Mouse (Mus musculus) heart, adult 8-10 months (tissue): ENCODE measurements around the gene Igf1. TPM values are rescaled to one million over a fixed set of nuclear protein-coding genes. Genes with fewer than 3 reads are reported as not detected.
A peak's percentile ranks its signal among the peaks of the same experiment; 100 is the strongest.

Experiments used
- DNase-seq: peaks from one replicate; pipeline ENCODE4 v3.0.0; 2022; ENCODE audit warnings: low spot score
- total RNA-seq, 4 experiments: library from RNA; stranded (reverse); gene quantifications; 2 replicates each; pipeline ENCODE4 v1.2.4; 2022

Igf1 gene
- total RNA-seq, 4 experiments from 2014 or later, result 7.6 to 9.7 (median 8.2) TPM

DNA sequence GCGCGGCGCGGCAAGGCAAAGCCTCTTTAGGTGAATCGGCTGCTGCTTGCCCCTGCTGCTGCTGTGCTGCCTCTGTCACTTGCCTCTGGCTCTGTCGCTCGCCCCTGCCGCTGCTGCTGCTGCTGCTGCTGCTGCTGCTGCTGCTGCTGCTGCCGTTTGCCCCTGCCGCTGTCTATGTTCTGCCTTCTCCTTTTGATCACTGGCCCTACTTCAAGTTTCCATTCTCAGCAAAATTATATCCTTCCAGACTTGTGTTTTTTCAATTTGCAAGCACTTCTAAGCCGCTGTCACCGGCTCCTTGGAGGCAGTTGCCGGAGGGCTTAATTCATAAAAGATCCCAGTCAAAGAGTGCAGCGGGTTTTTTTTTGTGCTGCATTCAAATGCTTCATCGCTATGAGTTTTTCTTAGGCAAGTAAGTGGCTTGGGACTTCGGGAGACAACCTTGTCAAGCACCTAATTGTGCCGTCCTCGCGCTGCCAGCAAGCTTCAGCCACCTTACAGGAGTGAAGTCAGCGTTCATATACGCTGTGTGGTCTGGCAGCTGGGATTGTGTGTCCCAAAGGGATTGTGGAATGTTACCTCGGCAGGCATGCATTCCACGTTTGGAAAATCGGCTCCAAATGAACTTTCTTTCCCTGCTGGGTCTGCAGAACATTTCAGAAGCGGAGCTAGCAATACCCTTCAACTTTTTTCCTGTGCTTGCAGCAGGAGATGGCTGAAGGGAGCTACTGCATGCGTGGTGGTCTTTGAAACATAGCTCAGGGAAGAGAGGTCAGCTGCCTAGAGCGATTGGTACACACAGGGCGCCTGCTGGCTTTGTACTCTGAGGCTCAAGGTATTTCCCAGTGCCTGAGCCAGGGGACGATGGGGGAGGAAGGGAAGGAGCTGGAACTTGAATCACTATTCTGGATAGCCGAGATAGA is 2.4 kb downstream of the Igf1 start:
- DNase-seq, result no peak

DNA sequence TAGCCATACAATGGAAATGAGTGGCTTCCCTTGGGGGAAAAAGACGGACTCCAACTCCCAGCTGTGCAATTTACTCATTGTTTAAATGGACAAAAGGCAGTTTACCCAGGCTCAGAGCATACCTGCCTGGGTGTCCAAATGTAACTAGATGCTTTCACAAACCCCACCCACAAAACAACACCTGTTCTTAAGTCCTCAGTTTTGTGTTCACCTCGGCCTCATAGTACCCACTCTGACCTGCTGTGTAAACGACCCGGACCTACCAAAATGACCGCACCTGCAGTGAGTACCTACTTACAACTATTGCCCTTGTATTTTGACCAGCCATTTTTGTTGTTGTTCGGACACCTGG is 3.0 kb downstream of the Igf1 start:
- DNase-seq, result no peak

DNA sequence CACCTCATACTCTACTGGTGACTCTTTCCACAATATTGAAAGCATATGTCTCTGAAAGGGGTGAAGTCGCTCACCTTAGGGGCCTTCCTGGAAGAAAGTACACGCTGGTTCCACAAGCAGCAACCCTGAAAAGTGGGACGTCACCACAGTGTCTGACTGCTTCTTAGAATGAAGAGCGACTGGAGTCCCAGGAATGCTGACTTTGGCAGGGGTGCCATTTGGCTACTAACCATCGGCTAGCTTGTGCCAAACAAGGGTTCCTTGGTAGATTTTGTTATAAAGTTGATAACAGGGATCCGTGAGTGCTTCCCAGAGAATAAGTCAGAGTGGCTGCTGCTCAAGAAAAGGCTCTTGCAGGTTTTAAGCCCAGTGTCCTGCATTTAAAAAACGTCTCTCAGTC is 4.8 kb downstream of the Igf1 start:
- peak; percentile 54 for DNase-seq

DNA sequence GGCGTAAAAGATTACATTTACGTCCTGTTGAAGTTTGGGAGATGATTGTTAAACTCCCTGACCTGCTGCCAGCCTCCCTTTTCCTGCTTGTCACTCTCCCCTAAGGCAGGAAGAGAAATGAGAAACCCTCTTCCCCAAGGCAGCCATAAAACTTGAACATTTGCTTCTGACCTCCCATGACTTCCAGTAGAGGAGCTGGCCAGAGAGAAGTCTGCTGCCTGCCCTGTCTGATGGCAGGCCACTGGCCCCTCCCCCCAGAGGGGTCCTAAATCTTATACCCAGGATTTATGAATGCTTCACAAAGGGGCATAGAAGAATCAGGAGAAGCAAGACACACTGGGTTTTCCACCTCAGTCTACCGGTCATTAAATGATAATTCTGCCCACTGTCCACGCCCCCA is 5.3 kb downstream of the Igf1 start:
- no peak for DNase-seq

DNA sequence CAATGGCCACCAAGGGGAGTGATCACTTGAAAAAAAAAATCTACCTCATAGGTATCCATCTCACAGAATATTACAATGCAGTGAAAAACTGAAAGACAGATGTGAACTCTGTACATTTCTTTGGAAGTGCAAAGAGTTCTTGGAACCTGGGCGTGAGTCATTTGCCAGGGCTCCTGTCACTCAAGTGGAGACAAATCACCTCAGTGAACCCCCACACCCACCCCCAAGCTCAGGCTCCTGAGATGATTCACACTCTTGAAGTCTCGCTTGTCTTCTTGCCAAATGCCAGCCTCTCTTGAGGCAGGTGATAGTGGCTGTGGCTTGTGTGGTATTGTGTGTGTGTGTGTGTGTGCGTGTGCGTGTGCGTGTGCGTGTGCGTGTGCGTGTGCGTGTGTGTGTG is 7.6 kb downstream of the Igf1 start:
- DNase-seq, result no peak

DNA sequence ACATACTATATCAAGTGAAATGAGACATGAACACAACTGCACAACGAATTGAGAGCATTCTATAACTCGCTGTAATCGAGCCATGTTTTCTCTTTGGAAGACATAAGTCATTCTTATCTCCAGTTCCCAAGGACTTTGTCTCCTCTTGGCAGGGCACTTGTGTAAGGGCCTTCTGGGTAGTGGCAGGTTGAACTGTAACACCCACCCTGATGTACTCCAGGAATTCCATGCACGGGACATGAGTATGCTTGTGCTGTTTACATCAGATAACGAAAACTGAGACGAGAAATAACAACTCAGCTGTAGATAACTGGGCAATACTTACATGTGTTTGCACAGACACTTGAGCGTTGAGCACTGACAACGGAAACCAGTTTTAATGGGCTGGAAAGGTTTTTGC is 8.4 kb downstream of the Igf1 start:
- no peak for DNase-seq

DNA sequence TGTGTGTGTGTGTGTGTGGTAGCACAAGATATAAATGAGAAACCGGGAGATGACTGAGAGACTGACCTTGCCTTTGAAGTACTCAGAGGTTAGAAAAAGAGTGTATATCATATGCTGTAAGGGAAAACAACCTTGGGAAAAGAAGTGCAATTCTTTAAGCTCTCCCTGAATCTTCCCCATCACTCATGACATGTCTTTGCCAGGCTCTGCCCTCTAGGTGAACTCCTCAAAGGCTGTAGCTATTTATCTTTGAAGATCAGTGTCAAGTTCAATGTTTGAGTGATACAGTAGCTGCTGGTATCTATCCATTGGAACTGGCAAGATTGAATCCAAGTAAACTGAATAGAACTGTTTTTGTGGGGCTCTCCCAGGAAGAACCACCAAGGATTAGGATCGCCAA is 9.2 kb downstream of the Igf1 start:
- no peak for DNase-seq

DNA sequence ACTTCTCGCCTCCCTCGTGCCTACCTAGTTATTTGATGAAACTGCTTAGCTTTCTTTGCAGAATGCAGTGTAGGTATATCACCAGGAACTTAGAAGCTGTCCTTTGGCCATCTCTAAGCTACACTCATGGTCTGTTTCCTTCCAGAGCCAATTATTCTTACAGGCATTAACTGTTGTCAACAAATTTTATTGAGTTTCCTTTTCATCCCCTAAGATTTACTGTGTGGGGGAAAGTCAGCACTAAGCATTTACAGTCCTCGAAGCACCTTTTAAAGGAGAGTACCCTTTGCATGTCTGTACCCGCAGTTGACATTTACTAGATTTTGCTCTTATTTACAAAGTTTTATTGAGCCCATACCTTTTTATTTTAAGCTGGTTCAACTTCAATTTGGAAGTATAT is 9.6 kb downstream of the Igf1 start:
- no peak for DNase-seq

DNA sequence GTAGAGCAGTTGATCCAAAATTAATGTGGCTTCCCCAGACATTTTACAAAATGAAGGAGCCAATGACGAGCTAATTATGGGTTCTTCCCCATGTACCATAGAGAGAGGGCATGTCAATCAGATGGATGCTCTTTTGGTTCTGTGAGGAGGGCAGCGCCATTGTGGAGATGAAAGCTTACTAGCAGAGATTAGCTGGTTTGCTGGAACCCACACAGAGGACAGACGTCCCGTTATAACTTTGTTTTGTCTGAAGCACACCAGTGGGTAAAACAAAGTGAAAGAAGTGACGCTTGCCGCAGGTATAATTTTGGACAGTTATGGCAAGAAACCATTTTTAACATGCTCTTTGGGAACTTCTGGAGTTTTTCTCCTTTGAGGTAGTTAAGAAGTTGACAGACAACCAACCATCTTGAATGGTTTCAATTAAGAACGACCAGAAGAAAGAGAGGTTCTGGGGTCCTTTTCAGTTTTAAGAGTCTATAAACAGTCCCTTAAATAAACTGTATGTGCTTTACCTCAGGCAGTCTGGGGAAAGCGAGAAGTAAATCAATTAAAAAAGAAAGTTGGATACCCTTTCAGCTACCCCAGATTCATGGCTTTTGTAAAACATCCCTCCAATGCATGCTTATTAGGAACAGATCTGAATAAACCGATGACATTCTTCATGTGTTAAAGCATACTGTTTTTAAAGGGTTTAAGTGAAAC is 10.4 kb downstream of the Igf1 start:
- no peak for DNase-seq

DNA sequence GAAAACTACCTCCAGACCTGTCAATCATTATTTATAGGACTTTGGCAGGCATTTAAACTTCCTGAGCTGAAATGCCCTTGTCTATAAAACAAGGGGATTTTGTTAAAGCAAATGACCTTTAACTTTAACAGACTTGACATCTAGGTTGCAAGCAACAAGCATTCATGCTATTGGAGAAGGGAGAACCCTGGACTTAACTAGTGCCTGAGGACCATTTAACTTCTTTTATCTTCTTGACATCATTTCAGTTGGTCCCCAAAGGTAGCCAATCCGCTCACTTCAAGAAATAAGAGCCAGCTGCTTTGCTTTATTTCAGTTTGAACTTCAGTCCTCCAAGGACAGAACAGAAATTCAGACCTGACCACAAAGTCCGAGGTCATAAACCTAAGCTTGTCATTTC is 11.1 kb downstream of the Igf1 start:
- no peak for DNase-seq

DNA sequence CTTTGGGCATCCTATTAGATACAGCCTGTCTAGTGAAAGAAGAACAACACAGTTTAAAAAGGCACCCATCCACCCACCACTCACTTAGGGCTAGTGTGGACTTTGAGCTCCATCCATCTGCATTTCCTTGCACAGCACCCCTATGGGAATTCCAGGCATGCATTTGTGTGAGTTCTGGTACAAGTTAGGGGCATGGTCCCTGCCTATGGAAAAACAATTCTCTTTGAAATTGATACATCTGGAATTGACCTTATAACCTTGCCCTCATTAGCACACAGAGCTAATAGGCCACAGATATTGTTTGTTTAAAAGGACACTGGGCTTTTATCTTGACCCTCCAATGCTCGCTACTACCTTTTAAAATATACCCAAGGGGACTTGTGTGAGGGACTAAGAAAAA is 11.6 kb downstream of the Igf1 start:
- DNase-seq, result no peak

DNA sequence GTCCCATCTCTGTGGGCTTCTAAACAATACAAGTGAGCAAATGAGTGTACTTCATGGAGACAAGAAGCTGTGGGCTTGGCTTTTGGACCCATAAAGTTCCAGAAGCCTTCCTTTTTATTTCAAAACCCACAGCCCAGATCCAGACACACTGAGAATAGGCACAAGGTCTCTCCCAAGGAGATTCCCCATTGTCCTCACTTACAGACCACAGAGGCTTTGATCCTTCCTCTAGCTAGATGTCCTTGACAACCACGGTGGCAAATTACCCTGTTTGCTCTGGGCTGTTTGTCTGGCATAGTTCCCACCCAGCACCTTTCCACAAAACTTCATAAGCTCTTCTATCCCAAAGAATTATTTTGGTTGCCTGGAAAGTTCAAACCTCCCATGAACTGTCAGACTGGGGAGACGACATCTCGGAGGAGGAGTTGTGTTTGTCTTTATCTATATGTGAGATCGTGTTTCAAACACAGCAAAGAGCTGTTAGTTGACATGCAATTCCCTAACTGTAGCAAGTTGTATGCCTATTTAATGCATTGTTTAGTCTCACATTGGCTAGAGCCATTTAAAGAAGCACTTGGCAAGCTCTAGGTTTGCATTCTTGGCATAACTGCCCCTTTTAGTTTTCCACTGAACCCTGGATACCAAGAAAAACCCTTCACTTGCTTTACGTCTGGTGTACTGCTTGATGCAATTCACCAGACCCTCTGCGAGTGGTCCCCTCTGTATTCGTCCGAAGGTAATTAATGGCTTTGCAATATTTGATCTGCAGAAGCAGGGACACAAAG is 14.0 kb downstream of the Igf1 start:
- DNase-seq, result no peak

DNA sequence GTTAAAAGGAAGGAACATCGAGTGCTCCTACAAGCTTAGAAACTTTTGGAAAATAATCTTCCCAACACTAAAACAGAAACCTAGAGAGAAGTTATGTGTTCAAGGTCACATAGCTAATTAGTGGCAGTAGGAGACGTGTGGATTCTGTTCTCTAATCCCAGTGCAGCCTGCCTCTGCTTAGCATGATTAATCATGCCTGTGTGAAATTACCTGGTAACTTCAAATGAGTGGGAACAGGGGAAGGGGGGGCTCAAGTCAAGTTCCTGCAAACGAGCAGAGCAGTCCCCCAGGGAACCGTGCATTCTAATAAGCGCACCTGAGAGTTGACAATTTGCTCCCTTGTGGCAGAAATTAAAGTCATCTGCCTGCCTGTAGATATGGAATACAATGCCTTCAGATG is 14.8 kb downstream of the Igf1 start:
- no peak for DNase-seq

DNA sequence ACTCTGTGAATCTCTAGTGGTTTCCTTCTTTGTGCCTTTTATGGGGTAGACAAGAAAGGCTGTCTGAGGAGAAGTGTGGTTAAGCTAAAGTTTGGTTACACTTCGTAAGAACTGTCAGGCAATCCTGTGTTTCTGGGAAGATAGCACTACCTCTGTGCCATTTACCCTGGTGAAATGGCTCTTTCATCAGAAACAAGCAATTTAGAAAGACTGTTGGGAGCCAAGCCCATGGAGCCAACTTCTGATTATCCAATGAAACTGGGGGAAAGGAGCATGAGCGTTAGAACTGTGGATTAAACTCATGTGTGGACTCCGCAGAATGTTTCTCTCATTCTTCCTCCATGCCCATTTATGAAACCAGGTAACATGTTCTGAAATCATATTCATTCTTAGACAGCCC is 15.5 kb downstream of the Igf1 start:
- no peak for DNase-seq

DNA sequence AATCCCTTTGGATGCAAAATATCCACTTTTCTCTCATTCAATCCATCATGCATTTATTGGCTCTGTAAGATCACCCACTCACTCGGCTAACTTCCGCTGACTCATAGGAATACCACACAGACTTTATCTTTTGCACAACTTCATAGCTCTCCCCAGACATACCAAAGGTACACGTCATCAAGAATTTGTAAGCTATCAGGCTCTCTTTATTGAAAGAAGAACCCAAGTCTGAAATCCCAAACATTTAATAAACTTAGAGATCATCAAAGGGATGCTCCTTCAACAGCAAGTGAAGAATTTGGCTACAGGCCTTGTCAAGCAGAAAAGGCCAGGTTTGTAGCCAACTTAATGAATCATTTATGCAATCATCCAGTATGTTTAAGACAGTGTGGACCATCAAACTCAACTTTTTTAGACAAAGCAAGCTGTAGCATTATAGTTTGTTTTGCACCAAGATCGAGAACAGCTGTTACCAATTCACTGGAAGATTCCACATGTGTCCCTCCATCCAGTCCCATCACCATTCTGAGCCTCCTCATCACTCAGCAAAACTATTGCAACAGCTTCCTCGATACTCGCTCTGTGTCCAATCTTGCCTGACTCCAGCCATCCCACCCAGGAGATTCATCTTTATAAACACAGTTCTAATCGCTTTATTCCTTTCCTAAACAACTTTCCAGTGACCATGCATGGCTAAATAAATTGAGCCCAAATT is 22.2 kb downstream of the Igf1 start:
- DNase-seq, result no peak

DNA sequence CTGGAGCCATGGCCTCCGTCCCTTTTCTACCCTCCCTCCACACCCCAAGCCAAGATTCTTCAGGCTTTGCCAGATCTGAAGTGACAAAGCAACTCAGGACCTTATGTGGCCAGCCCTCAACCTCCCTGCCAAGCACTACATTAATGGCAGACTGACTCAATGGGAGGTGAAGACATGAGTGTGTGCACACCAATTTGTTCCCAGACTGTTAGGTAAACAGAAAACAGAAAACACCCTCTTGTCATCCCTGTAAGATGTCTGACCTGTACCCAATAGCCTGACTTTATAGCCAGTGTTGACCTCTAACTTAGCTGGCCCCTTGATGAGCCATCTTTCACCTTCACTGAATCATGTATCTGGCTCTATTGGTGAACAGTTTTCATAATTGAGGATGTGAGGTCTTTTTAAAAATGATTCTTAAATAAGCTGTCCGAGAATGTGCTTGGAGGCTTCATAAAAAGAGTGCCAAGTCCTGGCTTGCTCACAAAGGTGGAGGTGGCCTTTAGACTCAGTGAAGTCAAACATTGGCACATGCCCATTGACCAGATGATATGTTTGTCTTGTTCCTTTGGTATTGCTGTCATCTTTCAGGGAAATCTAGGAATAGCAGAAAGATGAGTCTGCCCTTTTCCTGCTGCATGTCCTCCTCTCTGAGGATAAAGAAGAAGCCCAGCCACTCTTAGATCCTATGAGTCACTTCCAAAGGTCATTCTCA is 27.4 kb downstream of the Igf1 start:
- DNase-seq, result no peak

DNA sequence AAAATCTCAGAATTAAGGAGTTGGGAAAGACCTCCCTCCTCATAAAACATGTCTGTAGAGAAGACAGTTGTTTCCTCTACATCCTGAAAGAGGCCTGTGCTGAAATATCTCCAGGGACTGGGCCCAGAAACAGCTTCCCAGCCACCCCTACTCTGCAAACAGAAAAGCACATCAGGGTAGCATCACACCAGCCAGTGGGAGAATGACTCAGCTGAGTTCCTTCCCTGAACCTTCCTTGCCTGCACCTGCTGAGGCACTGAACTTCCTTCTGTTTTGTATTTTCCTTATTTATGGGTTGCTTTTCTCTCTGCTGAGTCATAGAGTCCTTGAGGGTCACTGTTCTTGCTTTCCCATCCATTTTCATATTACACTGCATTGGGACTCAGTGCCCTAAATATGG is 31.8 kb downstream of the Igf1 start:
- DNase-seq, result no peak

DNA sequence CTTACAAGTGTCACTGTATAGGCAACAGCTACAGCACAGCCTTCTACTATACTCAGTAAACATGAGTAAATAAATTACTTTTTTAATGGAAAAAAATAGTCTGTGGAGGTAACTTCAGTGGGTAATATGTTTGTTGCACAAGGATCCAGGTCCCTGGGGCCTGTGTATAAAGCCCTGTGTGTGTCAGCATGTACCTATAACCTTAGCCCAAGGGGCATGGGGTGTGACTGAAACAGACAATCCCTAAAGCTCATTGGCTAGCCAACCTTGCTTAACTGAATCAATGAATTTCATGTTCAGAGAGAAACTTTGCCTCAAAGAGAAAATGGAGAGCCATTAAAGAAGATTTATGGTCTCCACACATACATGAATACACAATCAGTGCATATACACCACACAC is 34.2 kb downstream of the Igf1 start:
- no peak for DNase-seq

DNA sequence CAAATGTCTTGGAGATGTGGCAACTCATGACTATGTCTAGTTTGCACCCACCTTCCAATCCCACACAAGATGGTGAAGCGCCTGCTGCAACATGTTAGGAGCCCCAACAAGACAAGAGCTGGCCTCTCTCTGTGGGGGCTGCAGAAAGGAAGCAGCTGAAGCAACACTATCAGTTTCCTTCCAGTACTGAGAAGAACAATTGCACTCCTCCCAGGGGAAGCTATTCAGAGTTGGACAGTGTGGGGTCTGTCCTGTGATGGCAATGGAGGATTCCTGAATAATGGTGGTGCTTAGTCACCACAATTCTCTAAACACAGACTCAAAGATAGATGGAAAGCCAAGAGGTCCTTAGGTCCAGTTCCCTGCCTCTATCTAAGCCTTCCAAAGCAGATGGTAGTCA is 35.2 kb downstream of the Igf1 start:
- DNase-seq, result peak; percentile 44

DNA sequence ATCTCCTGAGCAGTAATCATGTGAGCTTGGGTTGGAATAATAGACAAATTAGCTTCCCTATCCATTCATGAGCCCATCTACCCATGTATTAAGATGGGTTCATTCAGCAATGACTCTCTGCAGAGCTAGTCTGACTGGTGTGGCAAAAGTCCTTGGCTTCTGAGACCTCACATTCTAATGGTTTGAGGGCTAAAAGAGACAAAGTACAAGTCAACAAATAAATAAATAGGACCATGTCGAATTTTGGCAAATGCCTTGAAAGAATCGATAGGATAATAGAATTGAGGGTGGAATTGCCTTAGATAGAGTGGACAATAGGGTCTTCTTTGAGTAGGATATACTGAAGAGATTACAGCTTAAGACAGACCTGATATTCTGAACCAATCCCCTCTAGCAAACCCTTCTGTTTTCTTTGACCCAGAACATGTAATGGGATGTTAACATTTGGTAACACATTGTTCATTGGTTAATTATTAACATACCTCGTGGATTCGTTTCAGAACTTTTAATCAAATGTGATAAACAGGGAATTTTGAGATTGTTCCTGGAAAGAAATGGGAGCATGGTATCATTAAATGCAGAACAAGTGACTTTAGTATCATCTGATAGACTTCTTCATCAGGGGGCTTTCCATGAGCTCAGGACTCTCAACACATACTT is 36.5 kb downstream of the Igf1 start:
- no peak for DNase-seq

DNA sequence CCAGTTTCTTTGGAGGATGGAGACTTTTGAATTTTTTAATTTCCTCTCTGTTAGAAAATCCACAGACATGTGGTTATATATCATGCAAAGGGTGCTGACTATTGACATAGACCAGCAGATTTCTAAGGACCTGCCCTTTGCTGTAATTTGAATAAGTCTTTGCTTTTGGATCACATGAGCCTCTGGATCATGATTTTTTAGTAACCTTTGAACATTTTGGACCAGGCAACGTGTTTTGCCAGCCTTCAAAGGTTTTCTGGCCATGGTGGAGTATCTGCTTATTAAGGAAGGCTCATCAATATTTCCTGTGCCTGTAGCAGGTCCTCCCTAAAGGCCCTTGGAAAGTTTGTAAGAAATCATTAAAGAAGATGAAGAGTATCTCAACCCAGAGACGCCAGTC is 37.3 kb downstream of the Igf1 start:
- DNase-seq, result no peak
